Mouse (Mus musculus) lung, embryonic 14.5 days (tissue): ENCODE results near the gene Kremen1. TPM values are rescaled to one million over a fixed set of nuclear protein-coding genes. Genes with fewer than 3 reads are reported as not detected.

ENCODE experiments used
- ATAC-seq: fragments of 200-750 bp; cut with Nextera tagmentation; 2 replicates; pipeline ENCODE4 v1.8.0; 2017; ENCODE audit warnings: mild to moderate bottlenecking, moderate TSS enrichment, moderate library complexity; ENCODE audit not compliant: insufficient read depth
- DNase-seq: peaks from one replicate; pipeline ENCODE4 v3.0.0-alpha.2; 2015
- H3K27ac ChIP-seq: fragments of 300-500 bp; sonication (generic); 2 replicates; pipeline ENCODE4 v1.5.1; 2014; ENCODE audit warnings: low read depth, mild to moderate bottlenecking, moderate library complexity
- H3K27me3 ChIP-seq: fragments of 300-500 bp; sonication (generic); 2 replicates; pipeline ENCODE4 v1.6.1; 2014; ENCODE audit warnings: low read length, control low read depth; ENCODE audit not compliant: insufficient read depth
- H3K36me3 ChIP-seq: fragments of 300-500 bp; sonication (generic); 2 replicates; pipeline ENCODE4 v1.6.1; 2014; ENCODE audit warnings: control low read depth; ENCODE audit not compliant: insufficient read depth
- H3K4me1 ChIP-seq: fragments of 300-500 bp; sonication (generic); 2 replicates; pipeline ENCODE4 v1.6.1; 2014; ENCODE audit warnings: antibody characterized with exemption, control low read depth; ENCODE audit not compliant: insufficient read depth
- H3K4me2 ChIP-seq: fragments of 300-500 bp; sonication (generic); 2 replicates; pipeline ENCODE4 v1.6.1; 2014; ENCODE audit warnings: mild to moderate bottlenecking
- H3K4me3 ChIP-seq: fragments of 300-500 bp; sonication (generic); 2 replicates; pipeline ENCODE4 v1.5.1; 2014; ENCODE audit warnings: low read depth, low read length
- H3K9ac ChIP-seq: fragments of 300-500 bp; sonication (generic); 2 replicates; pipeline ENCODE4 v1.6.1; 2014
- H3K9me3 ChIP-seq: fragments of 300-500 bp; sonication (generic); 2 replicates; pipeline ENCODE4 v1.6.1; 2016; ENCODE audit warnings: low read depth, low read length, control low read depth
- CTCF ChIP-seq: IDR thresholded peaks from 2 replicates; pipeline ENCODE4 v1.5.1; 2016; ENCODE audit warnings: antibody characterized with exemption, low read depth
- WGBS: fragments of 180-500 bp; shearing (Covaris S2); extraction: QIAGEN DNeasy Blood & Tissue Kit; methylation state at CpG from one replicate; pipeline ENCODE4 v1.1.7; 2014; 5-methylcytosine and 5-hydroxymethylcytosine counted together
- polyA plus RNA-seq: library from polyadenylated mRNA; unstranded; fragments of >200 nt; fragmentation: Nextera tagmentation; extraction: Ambion mirVana; gene quantifications from 2 replicates; pipeline ENCODE4 v1.2.1, GENCODE M21; 2014

Gene Kremen1
- polyA plus RNA-seq, 1 experiment from 2014 or later: 14.5 TPM

GRCm38 (mm10) chr11:5253528-5253927 lies 7.8 kb downstream of the Kremen1 start:
- 0 out of 2 replicates have a peak, but pooled peaks cover 10% of the 10 kb centered on the region for H3K4me1 ChIP-seq
- ATAC-seq: no peak
- DNase-seq: no peak
- H3K4me3 ChIP-seq: no peak overlapping the region
- no peak overlapping the region for H3K27ac ChIP-seq
- no peaks in the 10 kb centered on the region for H3K27me3 ChIP-seq
- H3K9me3 ChIP-seq: no peaks in the 10 kb centered on the region
- no peaks in the 10 kb centered on the region for H3K36me3 ChIP-seq
- H3K9ac ChIP-seq: no peak overlapping the region
- TF ChIP-seq CTCF: no peak
- H3K4me2 ChIP-seq: no peak overlapping the region
- 54% methylated on average over 3 of the region's 3 CpGs for WGBS

- TF ChIP-seq CTCF: no peak
- Histone ChIP-seq H3K4me1 (0 out of 2 replicates have a peak, but pooled peaks cover 10% of the 10 kb centered on the region), H3K9ac (no peak overlapping the region), H3K4me2 (no peak overlapping the region), H3K4me3 (no peak overlapping the region), H3K9me3 (no peaks in the 10 kb centered on the region), H3K27me3 (no peaks in the 10 kb centered on the region), H3K36me3 (no peaks in the 10 kb centered on the region), H3K27ac (no peak overlapping the region)
- 70% methylated on average over 8 of the region's 8 CpGs for WGBS
- DNase-seq (peak; percentile 27), ATAC-seq (0 out of 2 replicates have a peak, but pooled peaks have one; percentile 21)
These were observed 8.6 kb downstream of the Kremen1 start for GRCm38 (mm10) chr11:5252727-5253126.

- no peak for TF ChIP-seq CTCF
- 52% methylated on average over 6 of the region's 6 CpGs for WGBS
- DNase-seq (no peak), ATAC-seq (no peak)
- H3K4me2 ChIP-seq: no peak overlapping the region
- no peaks in the 10 kb centered on the region for H3K9me3 ChIP-seq
- no peak overlapping the region for H3K4me3 ChIP-seq
- no peak overlapping the region for H3K27ac ChIP-seq
- H3K4me1 ChIP-seq: 0 out of 2 replicates have a peak, but pooled peaks cover 5% of the 10 kb centered on the region
- H3K9ac ChIP-seq: no peak overlapping the region
- no peaks in the 10 kb centered on the region for H3K36me3 ChIP-seq
- H3K27me3 ChIP-seq: no peaks in the 10 kb centered on the region
These were observed 10.2 kb downstream of the Kremen1 start for GRCm38 (mm10) chr11:5251112-5251511.

- no peaks in the 10 kb centered on the region for H3K36me3 ChIP-seq
- no peak for DNase-seq
- H3K27ac ChIP-seq: no peak overlapping the region
- no peak overlapping the region for H3K4me2 ChIP-seq
- H3K4me1 ChIP-seq: peaks cover 17% of the 10 kb centered on the region
- no peak for ATAC-seq
- no peak for TF ChIP-seq CTCF
- H3K9ac ChIP-seq: no peak overlapping the region
- WGBS: 58% methylated on average over 2 of the region's 2 CpGs
- H3K27me3 ChIP-seq: no peaks in the 10 kb centered on the region
- no peaks in the 10 kb centered on the region for H3K9me3 ChIP-seq
- no peak overlapping the region for H3K4me3 ChIP-seq
These were observed 13.2 kb downstream of the Kremen1 start for GRCm38 (mm10) chr11:5248200-5248599.

- no peak for TF ChIP-seq CTCF
- WGBS: 64% methylated on average over 7 of the region's 7 CpGs
- no peaks in the 10 kb centered on the region for H3K36me3 ChIP-seq
- H3K9ac ChIP-seq: no peak overlapping the region
- no peaks in the 10 kb centered on the region for H3K27me3 ChIP-seq
- 0 out of 2 replicates have a peak overlapping the region, but pooled peaks have one; percentile 60 for H3K27ac ChIP-seq
- no peak overlapping the region for H3K4me2 ChIP-seq
- no peaks in the 10 kb centered on the region for H3K9me3 ChIP-seq
- H3K4me1 ChIP-seq: peaks cover 15% of the 10 kb centered on the region
- DNase-seq: no peak
- no peak for ATAC-seq
- no peak overlapping the region for H3K4me3 ChIP-seq
These were observed 15.9 kb downstream of the Kremen1 start for GRCm38 (mm10) chr11:5245431-5245830.

- peak; percentile 55 for DNase-seq
- no peak for TF ChIP-seq CTCF
- Histone ChIP-seq H3K4me2 (peak overlapping the region; percentile 44; the same call in 1 of the 2 replicates), H3K9ac (no peak overlapping the region), H3K27ac (peak overlapping the region; percentile 60), H3K36me3 (no peaks in the 10 kb centered on the region), H3K4me1 (peaks cover 20% of the 10 kb centered on the region), H3K27me3 (no peaks in the 10 kb centered on the region), H3K9me3 (no peaks in the 10 kb centered on the region), H3K4me3 (no peak overlapping the region)
- WGBS: 17% methylated on average over 8 of the region's 8 CpGs
- peak; percentile 36; the same call in 1 of the 2 replicates for ATAC-seq
These were observed 16.6 kb downstream of the Kremen1 start for GRCm38 (mm10) chr11:5244749-5245130.

- ATAC-seq (no peak), DNase-seq (peak; percentile 31)
- no peaks in the 10 kb centered on the region for H3K36me3 ChIP-seq
- no peak for TF ChIP-seq CTCF
- WGBS: 39% methylated on average over 24 of the region's 24 CpGs
- peak overlapping the region; percentile 44; the same call in 1 of the 2 replicates for H3K4me2 ChIP-seq
- H3K9ac ChIP-seq: no peak overlapping the region
- H3K9me3 ChIP-seq: no peaks in the 10 kb centered on the region
- no peak overlapping the region for H3K4me3 ChIP-seq
- peak overlapping the region; percentile 60 for H3K27ac ChIP-seq
- no peaks in the 10 kb centered on the region for H3K27me3 ChIP-seq
- H3K4me1 ChIP-seq: peaks cover 26% of the 10 kb centered on the region
These were observed 17.3 kb downstream of the Kremen1 start for GRCm38 (mm10) chr11:5243812-5244748.
